Mouse (Mus musculus) forebrain, embryonic 12.5 days (tissue): ENCODE measurements at regions not wholly inside any gene's neighbourhood (a gene's known extent, or its start where the extent isn't known, plus 50 kb on each side); places are given as distances from the start of the nearest gene placed in this dataset.

Experiments used
- ATAC-seq: fragments of 200-750 bp; cut with Nextera tagmentation; 2 replicates; pipeline ENCODE4 v1.8.0; 2017; ENCODE audit warnings: moderate TSS enrichment; ENCODE audit not compliant: low FRiP score
- H3K27ac ChIP-seq: fragments of 300-500 bp; sonication (generic); 2 replicates; pipeline ENCODE4 v1.5.1; 2016; ENCODE audit warnings: mild to moderate bottlenecking
- H3K27me3 ChIP-seq: fragments of 300-500 bp; sonication (generic); 2 replicates; pipeline ENCODE4 v1.6.1; 2016; ENCODE audit warnings: mild to moderate bottlenecking
- H3K36me3 ChIP-seq: fragments of 300-500 bp; sonication (generic); replicated peaks from 2 replicates; pipeline ENCODE4 v1.6.1; 2016; ENCODE audit warnings: mild to moderate bottlenecking
- H3K4me1 ChIP-seq: fragments of 300-500 bp; sonication (generic); 2 replicates; pipeline ENCODE4 v1.6.1; 2016
- H3K4me2 ChIP-seq: fragments of 300-500 bp; sonication (generic); 2 replicates; pipeline ENCODE4 v1.6.1; 2016; ENCODE audit warnings: mild to moderate bottlenecking, moderate library complexity
- H3K4me3 ChIP-seq: fragments of 300-500 bp; sonication (generic); replicated peaks from 2 replicates; pipeline ENCODE4 v1.5.1; 2016; ENCODE audit warnings: mild to moderate bottlenecking
- H3K9ac ChIP-seq: fragments of 300-500 bp; sonication (generic); 2 replicates; pipeline ENCODE4 v1.6.1; 2016; ENCODE audit warnings: mild to moderate bottlenecking
- H3K9me3 ChIP-seq: fragments of 300-500 bp; sonication (generic); 2 replicates; pipeline ENCODE4 v1.6.1; 2016
- WGBS: fragments of 180-500 bp; shearing (Covaris S2); methylation state at CpG from one replicate; pipeline ENCODE4 v1.1.7; 2016; 5-methylcytosine and 5-hydroxymethylcytosine counted together

GRCm38 (mm10) chr4:87718166-87718805 is 314.9 kb downstream of the Mllt3 start:
- no peak overlapping the region for H3K9ac ChIP-seq
- 40% methylated on average over 9 of the region's 9 CpGs for WGBS
- H3K27me3 ChIP-seq, result no peaks in the 10 kb centered on the region
- peaks cover 10% of the 10 kb centered on the region; the same call in 1 of the 2 replicates for H3K4me1 ChIP-seq
- H3K9me3 ChIP-seq, result no peaks in the 10 kb centered on the region
- H3K4me3 ChIP-seq, result no peak overlapping the region
- ATAC-seq, result no peak
- H3K4me2 ChIP-seq, result no peak overlapping the region
- H3K27ac ChIP-seq, result no peak overlapping the region
- H3K36me3 ChIP-seq, result no peaks in the 10 kb centered on the region

DNA sequence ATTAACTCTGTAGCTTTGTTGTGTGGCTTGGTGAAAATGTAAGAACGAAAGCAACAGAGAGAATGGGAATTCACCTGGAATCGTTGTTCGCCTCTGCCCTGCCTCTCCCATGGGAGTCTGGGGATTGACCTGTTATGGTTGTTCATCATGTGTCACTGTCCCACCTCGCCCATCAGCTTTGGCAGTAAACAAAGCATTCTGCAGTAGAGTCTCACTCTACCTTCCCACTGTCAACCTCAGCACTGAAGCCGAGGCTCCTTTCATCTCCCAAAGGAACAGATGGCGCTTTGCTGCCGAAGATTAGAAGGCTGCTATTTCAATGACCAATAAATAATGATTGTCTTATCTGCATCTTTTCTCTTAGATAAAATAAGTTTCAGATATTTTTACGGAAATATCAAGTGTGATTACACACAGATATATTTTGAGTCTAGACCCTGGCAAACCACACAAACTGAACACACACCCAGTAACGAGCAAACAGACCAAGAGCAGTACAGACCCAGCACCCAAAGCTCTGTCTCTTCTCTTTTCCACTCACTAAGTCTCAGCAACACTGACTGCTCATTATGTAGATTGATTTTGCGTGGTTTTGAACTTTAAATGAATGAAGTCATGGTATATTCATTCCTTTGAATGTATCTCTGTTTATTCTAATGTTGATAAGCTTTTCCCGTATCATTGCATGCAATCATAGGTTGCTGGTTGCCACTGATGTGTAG is 317.8 kb downstream of the Mllt3 start:
- ATAC-seq, result no peak
- Histone ChIP-seq H3K27ac (no peak overlapping the region), H3K9me3 (no peaks in the 10 kb centered on the region), H3K9ac (no peak overlapping the region), H3K4me3 (no peak overlapping the region), H3K4me1 (peaks cover 10% of the 10 kb centered on the region; the same call in 1 of the 2 replicates), H3K27me3 (no peaks in the 10 kb centered on the region), H3K36me3 (no peaks in the 10 kb centered on the region), H3K4me2 (no peak overlapping the region)
- 85% methylated on average over 11 of the region's 11 CpGs for WGBS

DNA sequence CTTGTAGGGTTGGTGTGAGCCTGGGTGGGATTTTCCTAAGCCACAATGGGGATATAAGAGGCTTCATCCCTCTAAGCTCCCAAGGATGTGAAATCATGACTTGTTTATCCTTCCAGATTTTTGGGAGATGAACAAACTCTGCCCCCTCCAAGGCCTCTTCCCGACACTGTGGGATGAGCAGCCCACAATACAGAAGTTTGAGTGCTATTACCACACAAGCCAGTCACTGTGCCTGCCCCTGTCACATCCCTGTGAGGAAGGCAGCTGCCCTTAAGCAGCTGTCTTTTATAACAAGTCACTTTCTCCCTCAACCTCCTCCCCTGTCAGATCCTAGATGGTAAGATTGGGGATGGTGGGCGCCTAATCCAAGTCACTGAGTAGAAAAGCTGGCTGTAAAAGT is 320.5 kb downstream of the Mllt3 start:
- 85% methylated on average over 2 of the region's 2 CpGs for WGBS
- no peak for ATAC-seq
- no peaks in the 10 kb centered on the region for H3K27me3 ChIP-seq
- H3K36me3 ChIP-seq, result no peaks in the 10 kb centered on the region
- H3K9me3 ChIP-seq, result no peaks in the 10 kb centered on the region
- no peak overlapping the region for H3K4me3 ChIP-seq
- H3K27ac ChIP-seq, result no peak overlapping the region
- no peak overlapping the region for H3K4me2 ChIP-seq
- peaks cover 13% of the 10 kb centered on the region for H3K4me1 ChIP-seq
- H3K9ac ChIP-seq, result no peak overlapping the region

- ATAC-seq, result no peak
- Histone ChIP-seq H3K9ac (no peak overlapping the region), H3K27me3 (no peaks in the 10 kb centered on the region), H3K36me3 (no peaks in the 10 kb centered on the region), H3K4me3 (no peak overlapping the region), H3K4me2 (no peak overlapping the region), H3K27ac (no peak overlapping the region), H3K4me1 (peaks cover 13% of the 10 kb centered on the region), H3K9me3 (no peaks in the 10 kb centered on the region)
- 92% methylated on average over 3 of the region's 3 CpGs for WGBS
These were observed 320.9 kb downstream of the Mllt3 start for GRCm38 (mm10) chr4:87712286-87712685.

- WGBS, result 92% methylated on average over 8 of the region's 8 CpGs
- ATAC-seq, result no peak
These were observed 321.9 kb downstream of the Mllt3 start for GRCm38 (mm10) chr4:87711185-87711827.

DNA sequence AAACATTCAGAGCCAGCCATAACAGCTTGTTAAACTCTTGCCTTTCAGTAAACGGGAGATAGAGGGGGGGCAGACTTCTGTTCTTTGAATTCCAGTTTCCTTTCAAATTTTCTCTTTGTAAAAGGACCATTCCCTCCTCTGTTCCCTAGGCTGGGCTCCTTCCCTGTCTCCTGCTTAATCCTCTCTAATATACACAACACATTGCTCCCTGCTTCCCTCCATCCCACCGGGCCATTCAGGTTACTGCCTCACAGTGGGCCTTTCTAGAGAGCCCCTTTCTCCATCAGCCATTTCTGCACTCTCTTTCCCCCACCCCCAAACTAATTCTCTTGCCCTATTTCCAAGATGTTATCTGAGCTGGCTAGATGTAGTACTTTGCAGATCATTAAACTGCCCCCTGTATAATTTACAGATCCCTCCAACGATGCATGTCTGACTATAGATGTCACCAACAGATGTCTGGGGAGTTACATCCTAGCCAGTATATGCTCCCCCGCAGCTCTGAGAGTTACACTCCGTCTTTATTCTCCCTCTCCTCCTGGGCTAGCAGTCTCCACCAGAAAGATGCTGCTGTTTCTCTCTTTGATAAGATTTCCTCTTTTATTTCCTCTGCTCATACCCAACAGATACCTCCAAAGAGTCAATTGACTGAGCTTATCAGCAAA is 324.1 kb downstream of the Mllt3 start:
- Histone ChIP-seq H3K4me2 (no peak overlapping the region), H3K27me3 (no peaks in the 10 kb centered on the region), H3K36me3 (no peaks in the 10 kb centered on the region), H3K9me3 (peaks cover 3% of the 10 kb centered on the region; the same call in 1 of the 2 replicates), H3K27ac (no peak overlapping the region), H3K4me3 (no peak overlapping the region), H3K4me1 (peaks cover 9% of the 10 kb centered on the region), H3K9ac (no peak overlapping the region)
- WGBS, result 14% methylated on average over 5 of the region's 5 CpGs
- no peak for ATAC-seq

More at GRCm38 (mm10) chr4:87711185-87711827, 321.9 kb downstream of the Mllt3 start:
- Histone ChIP-seq H3K4me3 (no peak overlapping the region), H3K4me1 (peaks cover 13% of the 10 kb centered on the region), H3K4me2 (no peak overlapping the region), H3K27ac (no peak overlapping the region), H3K27me3 (no peaks in the 10 kb centered on the region), H3K9ac (no peak overlapping the region), H3K9me3 (no peaks in the 10 kb centered on the region), H3K36me3 (no peaks in the 10 kb centered on the region)

DNA sequence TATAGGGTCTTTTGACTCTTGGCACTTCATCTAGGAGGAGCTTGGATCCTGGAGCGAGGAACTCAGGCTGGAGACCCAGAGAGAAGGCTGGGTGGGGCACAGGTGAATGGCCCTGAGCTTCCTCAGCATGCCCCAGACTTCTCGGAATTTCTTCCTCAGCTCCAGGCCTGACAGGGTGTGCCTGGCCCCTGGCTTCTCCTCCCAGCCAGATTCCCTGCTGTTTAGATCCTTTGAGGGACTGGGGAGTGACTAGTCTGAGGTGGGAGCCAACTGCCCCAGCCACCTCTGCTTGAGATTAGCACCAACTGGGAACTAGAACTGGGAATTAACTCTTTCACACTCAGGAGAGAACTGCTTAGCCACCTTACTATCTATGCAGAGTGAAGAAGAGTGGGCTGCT is 325.8 kb downstream of the Mllt3 start:
- Histone ChIP-seq H3K4me2 (no peak overlapping the region), H3K36me3 (no peaks in the 10 kb centered on the region), H3K9me3 (peaks cover 3% of the 10 kb centered on the region; the same call in 1 of the 2 replicates), H3K27ac (no peak overlapping the region), H3K27me3 (no peaks in the 10 kb centered on the region), H3K4me1 (peaks cover 15% of the 10 kb centered on the region), H3K4me3 (no peak overlapping the region), H3K9ac (no peak overlapping the region)
- no peak for ATAC-seq
- WGBS, result 45% methylated on average over 2 of the region's 2 CpGs

DNA sequence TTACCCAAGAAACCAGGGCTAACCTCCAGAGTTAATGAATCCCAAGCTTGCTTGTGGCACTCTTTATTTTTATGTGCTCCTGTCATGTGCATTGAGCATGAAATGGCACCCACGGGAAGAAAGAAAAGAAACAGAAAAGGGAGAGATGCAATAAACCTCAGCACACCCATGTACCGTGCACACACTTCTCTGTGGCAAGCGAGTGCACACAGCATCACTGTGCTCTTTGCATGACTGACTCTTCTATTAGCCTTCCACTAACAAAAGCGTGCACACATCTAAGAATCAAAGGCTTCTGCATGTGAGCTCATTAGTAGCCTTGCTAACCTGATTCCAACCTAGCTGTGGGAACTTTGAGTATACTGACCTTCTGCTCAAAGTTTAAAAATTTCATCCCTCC is 330.3 kb downstream of the Mllt3 start:
- H3K9ac ChIP-seq, result no peak overlapping the region
- no peak overlapping the region for H3K4me3 ChIP-seq
- H3K27ac ChIP-seq, result 0 out of 2 replicates have a peak overlapping the region, but pooled peaks have one; percentile 1
- WGBS, result 29% methylated on average over 4 of the region's 4 CpGs
- H3K4me1 ChIP-seq, result peaks cover 19% of the 10 kb centered on the region
- peaks cover 3% of the 10 kb centered on the region; the same call in 1 of the 2 replicates for H3K9me3 ChIP-seq
- H3K4me2 ChIP-seq, result no peak overlapping the region
- peak; percentile 70; the same call in 1 of the 2 replicates for ATAC-seq
- no peaks in the 10 kb centered on the region for H3K36me3 ChIP-seq
- 0 out of 2 replicates have a peak, but pooled peaks cover 3% of the 10 kb centered on the region for H3K27me3 ChIP-seq

DNA sequence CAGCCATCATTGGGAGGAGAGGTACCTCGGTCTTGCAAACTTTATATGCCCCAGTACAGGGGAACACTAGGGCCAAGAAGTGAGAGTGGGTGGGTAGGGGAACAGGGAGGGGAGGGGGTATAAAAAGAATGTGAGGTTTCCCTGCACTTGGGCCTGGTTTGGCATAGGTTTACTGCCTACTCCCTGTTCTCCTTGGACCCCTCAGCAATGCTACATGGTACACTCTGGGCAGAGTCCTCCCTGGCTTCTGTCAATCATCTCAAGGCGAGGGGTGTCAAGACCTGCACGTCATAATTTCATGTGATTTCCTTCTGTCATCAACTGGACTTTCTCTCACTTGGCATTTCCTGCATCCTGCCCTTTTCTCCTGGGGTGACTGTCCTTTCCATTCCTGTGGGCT is 330.9 kb downstream of the Mllt3 start:
- H3K27ac ChIP-seq, result 0 out of 2 replicates have a peak overlapping the region, but pooled peaks have one; percentile 1
- ATAC-seq, result no peak
- 77% methylated on average over 3 of the region's 3 CpGs for WGBS

GRCm38 (mm10) chr4:87701024-87701423 is 332.1 kb downstream of the Mllt3 start:
- no peaks in the 10 kb centered on the region for H3K36me3 ChIP-seq
- H3K27me3 ChIP-seq, result 0 out of 2 replicates have a peak, but pooled peaks cover 3% of the 10 kb centered on the region
- no peak overlapping the region for H3K4me3 ChIP-seq
- H3K4me2 ChIP-seq, result no peak overlapping the region
- H3K27ac ChIP-seq, result no peak overlapping the region
- no peak for ATAC-seq
- H3K9me3 ChIP-seq, result peaks cover 3% of the 10 kb centered on the region; the same call in 1 of the 2 replicates
- peaks cover 19% of the 10 kb centered on the region for H3K4me1 ChIP-seq
- 81% methylated on average over 3 of the region's 4 CpGs for WGBS
- H3K9ac ChIP-seq, result no peak overlapping the region

More for the DNA sequence above, 330.9 kb downstream of the Mllt3 start:
- peaks cover 3% of the 10 kb centered on the region; the same call in 1 of the 2 replicates for H3K9me3 ChIP-seq
- H3K27me3 ChIP-seq, result 0 out of 2 replicates have a peak, but pooled peaks cover 3% of the 10 kb centered on the region
- no peak overlapping the region for H3K4me2 ChIP-seq
- no peaks in the 10 kb centered on the region for H3K36me3 ChIP-seq
- no peak overlapping the region for H3K9ac ChIP-seq
- peaks cover 19% of the 10 kb centered on the region for H3K4me1 ChIP-seq
- no peak overlapping the region for H3K4me3 ChIP-seq

DNA sequence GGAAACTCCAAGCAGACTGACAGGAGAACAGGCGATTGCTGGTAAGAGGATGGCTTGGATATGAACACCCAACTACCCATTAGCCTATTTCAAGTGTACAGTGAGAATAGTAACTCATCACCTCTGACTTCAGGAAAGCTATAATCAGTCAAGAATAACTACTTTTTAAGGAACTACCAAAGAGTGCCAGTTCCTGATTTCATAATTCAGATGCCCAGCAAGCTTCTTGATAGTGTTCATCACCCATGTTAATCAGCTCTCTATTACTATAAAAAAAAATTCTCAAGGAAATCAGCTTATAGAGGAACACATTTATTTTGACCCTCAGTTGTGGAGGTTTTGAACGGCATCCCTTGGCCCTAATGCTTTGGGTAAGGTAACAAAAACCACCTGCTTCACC is 332.7 kb downstream of the Mllt3 start:
- Histone ChIP-seq H3K9me3 (peaks cover 1% of the 10 kb centered on the region; the same call in 1 of the 2 replicates), H3K4me1 (peaks cover 19% of the 10 kb centered on the region)
- no peak for ATAC-seq

DNA sequence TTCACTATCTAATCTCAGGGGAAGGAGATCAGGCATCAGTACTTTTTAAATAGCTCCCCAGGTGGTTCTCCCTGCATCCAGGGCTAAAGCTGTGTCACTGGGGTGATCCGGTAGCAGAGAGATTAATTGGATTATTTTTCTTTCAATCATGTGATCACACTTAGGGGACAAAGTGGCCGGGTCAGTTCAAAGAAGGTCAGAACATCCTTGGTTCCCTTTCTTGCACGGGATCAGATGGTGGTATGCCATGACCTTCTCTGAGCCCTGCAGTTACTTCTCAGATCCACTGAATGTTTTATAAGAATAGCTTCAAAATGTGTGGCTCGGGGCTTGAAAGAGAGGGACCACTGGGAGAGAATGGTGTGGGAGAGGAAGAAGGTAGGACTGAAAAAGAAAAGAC is 333.6 kb downstream of the Mllt3 start:
- Histone ChIP-seq H3K9ac (no peak overlapping the region), H3K27ac (no peak overlapping the region), H3K4me3 (no peak overlapping the region), H3K27me3 (0 out of 2 replicates have a peak, but pooled peaks cover 3% of the 10 kb centered on the region), H3K4me1 (peaks cover 19% of the 10 kb centered on the region), H3K36me3 (no peaks in the 10 kb centered on the region), H3K9me3 (no peaks in the 10 kb centered on the region), H3K4me2 (no peak overlapping the region)
- no peak for ATAC-seq
- 22% methylated on average over 4 of the region's 4 CpGs for WGBS

More for the DNA sequence above, 332.7 kb downstream of the Mllt3 start:
- no peak overlapping the region for H3K4me2 ChIP-seq
- no peak overlapping the region for H3K9ac ChIP-seq
- H3K4me3 ChIP-seq, result no peak overlapping the region
- 88% methylated on average over 2 of the region's 2 CpGs for WGBS
- no peak overlapping the region for H3K27ac ChIP-seq
- 0 out of 2 replicates have a peak, but pooled peaks cover 3% of the 10 kb centered on the region for H3K27me3 ChIP-seq
- H3K36me3 ChIP-seq, result no peaks in the 10 kb centered on the region
